Mouse (Mus musculus): ENCODE results near the gene Pex3. TPM values are rescaled to one million over a fixed set of nuclear protein-coding genes. Genes with fewer than 3 reads are reported as not detected.

The Pex3 gene
- 6.2 and 7.3 TPM in 2 replicates for polyA plus RNA-seq (2012; ENCODE audit: low replicate concordance)

GRCm38 (mm10) chr10:13552646-13553497 lies at the start of gene Pex3, which contains the start of gene Adat2:
TSS of gene Pex3 (minus strand) at chr10:13553142.
TSS of gene Adat2 (plus strand) at chr10:13552894.

GRCm38 (mm10) chr10:13499331-13499730 lies 53.6 kb downstream of the Pex3 start, which contains the start of gene Fuca2:
TSS of gene Fuca2 (plus strand) at chr10:13499540.

Other genes starting within 250 kb of the Pex3 start
- 1.1 and 1.5 TPM in 2 replicates for gene Phactr2, start 78.7 kb downstream of the Pex3 start, polyA plus RNA-seq (2012; ENCODE audit: low replicate concordance)
- 23.2 and 25.0 TPM in 2 replicates for gene Fuca2, start 53.6 kb downstream of the Pex3 start, polyA plus RNA-seq (2012; ENCODE audit: low replicate concordance)
- 0.71 and 0.90 TPM in 2 replicates for gene Adat2, start 248 bp downstream of the Pex3 start, polyA plus RNA-seq (2012; ENCODE audit: low replicate concordance)